Mouse (Mus musculus): ENCODE measurements around the gene Camk2n1.
A peak's percentile ranks its signal among the peaks of the same experiment; 100 is the strongest.

The Camk2n1 gene

GRCm38 (mm10) chr4:138466690-138467089 lies 12.6 kb downstream of the Camk2n1 start:
- DNase-seq: no peak

DNA sequence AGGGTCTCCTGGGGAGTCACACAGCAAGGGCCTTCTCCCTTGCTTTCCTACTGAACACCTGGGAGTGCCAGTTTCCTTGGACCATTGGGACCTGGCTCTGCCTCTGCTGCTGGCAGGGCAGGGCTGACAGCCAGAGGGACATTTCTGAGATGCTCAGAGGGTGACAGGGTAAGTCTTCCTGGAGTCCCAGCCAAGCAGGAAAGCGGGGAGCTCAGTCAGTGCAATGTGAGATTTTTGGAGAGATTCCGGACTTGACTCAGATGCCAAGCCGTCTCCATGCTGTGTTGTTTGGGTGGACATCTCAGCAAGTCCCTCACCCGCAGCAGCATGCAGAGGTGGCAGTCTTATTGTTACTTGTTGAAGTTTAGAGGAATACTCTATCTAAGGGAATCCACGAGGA lies 13.3 kb downstream of the Camk2n1 start:
- no peak for DNase-seq

DNA sequence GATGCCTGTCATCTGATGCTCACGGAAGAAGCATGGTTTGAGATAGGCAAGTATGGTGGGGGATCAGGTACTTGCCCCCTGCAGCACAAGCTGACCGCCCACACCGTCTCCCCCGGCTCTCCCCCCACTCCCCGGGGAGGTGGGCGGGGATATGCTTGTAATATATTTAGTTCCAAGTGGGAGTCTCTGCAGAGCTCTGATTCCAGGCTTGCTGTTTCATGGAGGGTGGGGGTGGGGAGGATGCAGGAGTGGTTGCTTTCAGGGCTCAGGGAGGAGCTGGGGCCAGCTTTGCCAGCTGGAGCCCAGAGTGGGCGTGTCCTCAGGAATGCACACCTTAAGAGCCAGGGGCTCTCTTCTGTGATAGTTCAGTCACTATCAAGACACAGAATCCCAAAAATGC lies 15.0 kb downstream of the Camk2n1 start:
- no peak for DNase-seq

DNA sequence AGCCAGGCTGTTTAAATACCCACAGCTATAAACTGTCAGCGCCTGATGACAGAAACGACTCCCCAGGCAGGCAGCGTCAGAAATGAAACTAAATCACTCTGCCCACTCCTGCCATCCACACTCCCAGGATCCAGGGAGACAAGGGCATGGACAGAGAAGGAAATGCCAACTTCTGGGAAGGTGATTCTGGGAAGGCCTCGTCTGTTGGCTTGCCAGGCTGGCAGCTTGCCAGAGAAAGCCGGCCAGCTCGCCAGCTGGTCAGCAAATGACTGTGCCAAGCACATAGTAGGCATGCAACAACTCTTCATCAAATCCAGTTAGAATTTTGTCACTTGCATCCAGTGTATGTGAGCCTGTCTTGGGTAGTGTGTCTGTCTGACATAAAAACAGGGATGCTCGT lies 17.1 kb downstream of the Camk2n1 start:
- no peak for DNase-seq

- DNase-seq: no peak
These were observed 25.5 kb downstream of the Camk2n1 start for GRCm38 (mm10) chr4:138479595-138479994.

GRCm38 (mm10) chr4:138480962-138481361 lies 26.8 kb downstream of the Camk2n1 start:
- no peak for DNase-seq

- no peak for DNase-seq
These were observed 28.6 kb downstream of the Camk2n1 start for GRCm38 (mm10) chr4:138482721-138483120.

DNA sequence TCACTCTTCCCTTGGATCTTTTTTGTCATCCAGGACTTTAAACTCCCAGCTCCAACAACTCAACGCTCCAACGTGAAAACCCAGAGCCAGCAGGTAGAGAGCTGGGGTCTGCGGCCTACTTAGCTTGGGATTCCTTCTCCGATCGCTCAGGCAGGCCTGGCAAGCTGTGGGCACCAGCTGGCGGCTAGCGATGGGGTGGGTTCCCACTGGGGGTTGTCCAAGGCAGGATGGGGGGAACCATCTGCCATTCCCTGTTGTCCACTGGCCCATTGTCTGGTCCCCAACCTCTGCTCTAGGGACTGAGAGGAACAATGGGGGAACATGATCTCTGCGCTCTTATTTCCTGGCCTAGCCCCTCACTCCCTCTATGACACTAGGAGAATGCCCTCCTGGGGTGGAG lies 34.1 kb downstream of the Camk2n1 start:
- peak; percentile 16 for DNase-seq

GRCm38 (mm10) chr4:138491088-138491487 lies 37.0 kb downstream of the Camk2n1 start:
- no peak for DNase-seq

DNA sequence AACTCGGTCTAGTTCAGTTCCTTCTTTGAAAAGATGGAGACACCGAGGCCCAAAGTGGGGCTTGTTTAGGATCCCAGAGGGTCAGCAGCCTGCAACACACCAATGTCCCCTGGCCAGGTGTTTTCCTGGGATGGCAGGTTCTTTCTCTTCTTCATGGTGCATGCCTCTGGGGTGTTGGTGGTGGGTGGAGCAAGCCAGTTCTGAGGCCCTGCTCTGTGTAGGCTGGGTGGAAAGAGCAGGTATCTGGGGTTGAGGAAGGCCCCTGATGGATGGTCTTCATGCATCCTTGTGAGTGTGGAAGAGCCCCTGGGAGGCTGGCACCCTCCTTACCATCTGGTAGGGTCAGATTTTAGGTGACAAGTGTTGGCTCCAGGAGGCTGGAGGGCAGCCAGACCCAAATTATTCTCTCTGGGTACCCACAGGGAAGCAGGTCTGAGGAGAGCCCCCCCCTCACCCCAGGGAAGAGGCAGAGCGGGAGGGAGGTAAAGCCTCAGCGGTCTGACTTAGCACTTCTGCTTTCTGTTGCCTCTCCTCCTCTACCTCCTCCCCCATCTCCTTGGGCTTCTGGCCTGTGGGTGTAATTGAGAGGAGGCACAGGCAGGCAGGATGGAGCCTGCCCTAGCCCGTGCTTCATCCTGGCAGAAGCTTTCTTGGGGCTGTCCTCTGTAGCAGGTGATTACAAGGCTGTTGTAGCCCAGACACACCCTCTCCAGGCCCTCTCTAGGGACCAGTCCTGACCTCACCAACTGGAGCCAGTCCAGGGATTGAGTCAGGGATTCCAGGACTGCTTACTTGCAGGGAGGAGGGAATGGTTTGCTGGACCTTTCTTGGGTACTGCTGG lies 39.3 kb downstream of the Camk2n1 start:
- DNase-seq: peak; percentile 9

- no peak for DNase-seq
These were observed 40.8 kb downstream of the Camk2n1 start for GRCm38 (mm10) chr4:138494905-138495304.

DNA sequence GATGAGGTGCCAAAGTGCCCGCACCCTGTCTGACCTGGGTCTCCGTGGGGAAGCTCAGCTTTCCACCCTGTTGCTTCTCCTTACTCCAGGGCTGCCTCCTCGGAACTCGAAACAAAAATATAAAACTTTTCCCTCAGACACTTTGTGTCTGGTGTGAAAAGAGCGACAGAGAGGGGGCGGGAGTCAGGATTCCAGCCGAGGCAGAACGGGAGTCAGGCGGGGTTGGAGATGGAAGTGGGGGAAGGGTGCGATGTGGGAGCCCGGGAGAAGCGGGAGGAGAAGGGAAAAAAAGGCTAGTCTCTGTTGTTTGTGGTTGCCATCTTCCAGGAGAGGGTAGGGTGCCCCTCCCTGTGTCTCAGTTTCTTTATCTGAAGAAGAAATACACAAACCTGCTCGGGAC lies 41.7 kb downstream of the Camk2n1 start:
- DNase-seq: no peak

GRCm38 (mm10) chr4:138496746-138497520 lies 42.8 kb downstream of the Camk2n1 start:
- no peak for DNase-seq

- DNase-seq: no peak
These were observed 45.9 kb downstream of the Camk2n1 start for GRCm38 (mm10) chr4:138499856-138500645.

DNA sequence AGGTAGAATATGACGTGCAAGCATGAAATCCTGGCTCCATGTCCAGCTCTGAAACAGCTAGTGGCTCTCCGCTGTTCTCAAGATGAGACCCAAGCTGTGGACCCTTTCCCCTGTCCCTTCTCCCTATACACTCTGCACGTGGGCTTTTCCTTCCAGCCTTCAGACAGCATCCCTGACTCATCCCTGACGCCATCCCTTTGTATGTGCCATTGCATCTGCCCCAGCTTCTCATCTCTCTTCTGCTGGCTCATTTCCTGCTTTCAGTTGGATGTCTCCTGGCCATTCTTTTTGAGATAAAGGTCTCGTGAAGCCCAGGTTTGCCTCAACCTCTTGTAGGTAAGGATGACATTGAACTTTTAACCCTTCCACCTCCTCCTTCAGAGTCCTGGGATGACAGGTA lies 46.9 kb downstream of the Camk2n1 start:
- no peak for DNase-seq

GRCm38 (mm10) chr4:138504632-138505101 lies 50.6 kb downstream of the Camk2n1 start:
- no peak for DNase-seq

GRCm38 (mm10) chr4:138505171-138505870 lies 51.2 kb downstream of the Camk2n1 start:
- DNase-seq: no peak

DNA sequence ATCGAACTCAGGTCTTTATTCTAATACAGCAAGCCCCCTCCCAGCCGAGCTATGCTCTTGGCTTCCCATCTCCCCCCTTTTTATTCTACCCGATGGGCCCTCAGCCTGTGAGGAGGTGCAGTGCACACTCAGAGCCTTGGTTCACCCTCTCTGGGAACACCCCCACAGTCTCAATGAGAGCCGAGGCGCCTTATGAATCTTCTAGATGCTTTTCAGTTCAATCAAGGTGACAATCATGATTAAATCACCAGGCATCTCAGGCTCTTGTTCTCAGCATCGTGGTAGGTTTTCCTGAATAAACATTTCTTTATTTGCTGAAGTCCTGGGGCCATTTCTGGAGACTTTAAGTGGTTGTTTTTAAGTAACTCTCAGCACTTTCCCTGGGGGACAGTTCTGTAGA lies 53.8 kb downstream of the Camk2n1 start:
- DNase-seq: no peak

Measured in cerebellum, adult 11-12 months (tissue).